Mouse (Mus musculus): ENCODE measurements around the gene Polrmt.

DNA sequence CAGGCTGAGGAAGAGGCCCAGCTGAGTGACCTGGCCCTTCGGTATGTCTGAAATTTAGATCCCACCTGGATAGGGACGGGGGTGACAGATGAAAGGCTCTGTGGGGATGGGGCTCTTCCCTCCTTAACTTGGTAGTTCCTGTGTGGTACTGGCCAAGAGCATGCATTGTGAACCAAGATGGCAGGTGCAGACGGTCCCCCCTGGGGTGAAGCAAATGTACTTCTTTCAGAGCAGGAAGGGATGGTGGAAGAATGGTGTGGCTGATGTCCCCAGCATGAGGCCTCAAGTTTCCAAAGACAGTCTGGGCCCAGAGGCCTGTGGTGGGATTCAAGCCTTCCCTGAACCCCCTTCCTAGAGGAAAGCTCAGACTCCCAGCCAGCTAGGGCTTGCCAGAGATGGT, 9.5 kb upstream of the Polrmt start:
- TF ChIP-seq CTCF (conservative IDR thresholded peaks at IDR 0.05 in 1 of 2, IDR thresholded peaks at IDR 0.05 in 1 of 2; ENCODE audit: low read depth in 2 of 2, low read length in 2 of 2), result no peak
- no peak for TF ChIP-seq MEF2A (IDR thresholded peaks at IDR 0.05; ENCODE audit: borderline replicate concordance, low read depth, low read length)
- no peak for TF ChIP-seq POLR2A (IDR thresholded peaks at IDR 0.05; ENCODE audit: low read depth, low read length)
- TF ChIP-seq UBTF (IDR thresholded peaks at IDR 0.05; ENCODE audit: low read depth, low read length), result no peak
- TF ChIP-seq MYC (IDR thresholded peaks at IDR 0.05; ENCODE audit: low read depth, low read length), result no peak
- no peak for TF ChIP-seq USF1 (IDR thresholded peaks at IDR 0.05; ENCODE audit: low read depth, low read length)
- TF ChIP-seq TBP (conservative IDR thresholded peaks at IDR 0.05; ENCODE audit: low read depth, low read length), result no peak
- TF ChIP-seq USF2 (conservative IDR thresholded peaks at IDR 0.05; ENCODE audit: low read depth, low read length), result no peak
- no peak for TF ChIP-seq SIN3A (IDR thresholded peaks at IDR 0.05; ENCODE audit: low read length)
- TF ChIP-seq EP300 (IDR thresholded peaks at IDR 0.05; ENCODE audit: low read length), result no peak
- no peak for TF ChIP-seq MAX (IDR thresholded peaks at IDR 0.05; ENCODE audit: low read length)
- TF ChIP-seq ZNF384 (IDR thresholded peaks at IDR 0.05; ENCODE audit: low read depth, low read length), result no peak
- TF ChIP-seq MAFK (IDR thresholded peaks at IDR 0.05; ENCODE audit: insufficient replicate concordance, low read length), result no peak
- TF ChIP-seq GABPA (IDR thresholded peaks at IDR 0.05; ENCODE audit: insufficient replicate concordance, low read depth, low read length), result no peak
